Mouse (Mus musculus): ENCODE measurements around the gene Kndc1.

DNA sequence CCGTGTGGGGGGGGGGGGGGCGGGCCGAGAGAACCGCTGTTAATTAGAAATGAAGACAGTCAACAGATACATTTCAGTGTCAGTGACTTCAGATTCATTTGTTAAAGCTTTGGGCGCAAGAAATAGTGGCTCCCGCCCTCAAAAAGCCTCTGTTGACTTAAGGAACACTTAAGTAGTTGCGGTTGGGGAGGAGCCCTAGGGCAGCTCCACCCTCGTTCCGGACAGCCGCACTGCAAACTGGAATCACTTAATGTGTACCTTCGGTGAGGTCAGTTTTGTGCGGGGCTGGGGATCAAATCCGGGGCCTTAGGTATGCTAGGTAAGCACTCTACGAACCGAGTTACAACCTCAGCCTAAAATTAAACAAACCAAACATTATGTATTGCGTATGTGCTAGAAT is 56.6 kb downstream of the Kndc1 start:
- TF ChIP-seq POLR2A (IDR thresholded peaks at IDR 0.05; ENCODE audit: borderline replicate concordance, insufficient read depth, low read length): no peak
- TF ChIP-seq CTCF (IDR thresholded peaks at IDR 0.05; ENCODE audit: borderline replicate concordance, insufficient read depth, low read depth, low read length): no peak
